ENCODE assay signal across 7 mouse cellular contexts in genomic region chr2:59161441-59162284, GRCm38 (mm10). TPM values are rescaled to one million over a fixed set of nuclear protein-coding genes. Genes with fewer than 3 reads are reported as not detected.
DNase-seq lines count a peak whose midpoint lies in the region; ATAC-seq and TF ChIP-seq lines count a peak whose summit lies in the region.

No protein-coding gene starts in this region.

- peak overlapping the region; percentile 94 for H3K27ac ChIP-seq in embryonic facial prominence, embryonic 10.5 days (replicated peaks)
- H3K27ac ChIP-seq in heart, adult 2 months: peak overlapping the region; percentile 91
- H3K27ac ChIP-seq in kidney, adult 2 months (ENCODE audit: insufficient read depth, low read depth, low read length): peak overlapping the region; percentile 91
- peak overlapping the region; percentile 56 for H3K27ac ChIP-seq in limb, embryonic 11.5 days (replicated peaks; ENCODE audit: low read depth, low read length)
- H3K27ac ChIP-seq in midbrain, embryonic 12.5 days (replicated peaks): peak overlapping the region; percentile 88

- no peak for TF ChIP-seq POLR2A in heart, adult 2 months (IDR thresholded peaks at IDR 0.05; ENCODE audit: insufficient read depth, low read depth, low read length)
- peak; percentile 15 for TF ChIP-seq POLR2A in kidney, adult 2 months (IDR thresholded peaks at IDR 0.05; ENCODE audit: low read depth, low read length)

- WGBS in embryonic facial prominence, embryonic 10.5 days: under 1% methylated on average over 74 of the region's 74 CpGs
- under 1% methylated on average over 74 of the region's 74 CpGs for whole genome bisulfite sequencing in heart, adult 2 months
- 1% methylated on average over 74 of the region's 74 CpGs for WGBS in kidney, adult 2 months
- WGBS in limb, embryonic 11.5 days: 1% methylated on average over 74 of the region's 74 CpGs
- WGBS in midbrain, embryonic 12.5 days: 1% methylated on average over 74 of the region's 74 CpGs

- H3K4me3 ChIP-seq in embryonic facial prominence, embryonic 10.5 days: peak overlapping the region; percentile 92
- peak overlapping the region; percentile 77 for H3K4me3 ChIP-seq in heart, adult 2 months
- H3K4me3 ChIP-seq in kidney, adult 2 months (ENCODE audit: insufficient read depth, low read depth, low read length): peak overlapping the region; percentile 87
- peak overlapping the region; percentile 89 for H3K4me3 ChIP-seq in limb, embryonic 11.5 days (ENCODE audit: low read depth, low read length)
- peak overlapping the region; percentile 89 for H3K4me3 ChIP-seq in midbrain, embryonic 12.5 days

- peak; percentile 61; the same call in 1 of the 2 replicates for ATAC-seq in limb, embryonic 11.5 days (ENCODE audit: insufficient number of reproducible peaks, low FRiP score, low TSS enrichment, low read depth)
- ATAC-seq in midbrain, embryonic 12.5 days (ENCODE audit: low FRiP score, low read depth): peak; percentile 63

- peaks cover 28% of the 10 kb centered on the region for H3K4me1 ChIP-seq in embryonic facial prominence, embryonic 10.5 days
- peaks cover 1% of the 10 kb centered on the region for H3K4me1 ChIP-seq in heart, adult 2 months (ENCODE audit: control insufficient read depth, insufficient read depth, low read length)
- peaks cover 15% of the 10 kb centered on the region; the same call in 1 of the 2 replicates for H3K4me1 ChIP-seq in kidney, adult 2 months (ENCODE audit: control insufficient read depth, insufficient read depth, low read length)
- peaks cover 6% of the 10 kb centered on the region for H3K4me1 ChIP-seq in limb, embryonic 11.5 days (ENCODE audit: control insufficient read depth, insufficient read depth, low read length)
- H3K4me1 ChIP-seq in midbrain, embryonic 12.5 days: peaks cover 19% of the 10 kb centered on the region

- no peak for TF ChIP-seq EP300 in heart, adult 2 months (IDR thresholded peaks at IDR 0.05; ENCODE audit: insufficient read depth, low read depth, low read length)

- H3K9ac ChIP-seq in heart, adult 2 months (ENCODE audit: low read depth, low read length): peak overlapping the region; percentile 96
- H3K9ac ChIP-seq in limb, embryonic 11.5 days (ENCODE audit: low read length): peak overlapping the region; percentile 78
- peak overlapping the region; percentile 80 for H3K9ac ChIP-seq in midbrain, embryonic 12.5 days (replicated peaks)

- peak; percentile 79 for DNase-seq in adrenal gland, postnatal 14 days
- peak; percentile 82 for DNase-seq in embryonic facial prominence, embryonic 10.5 days (ENCODE audit: low spot score)
- DNase-seq in heart, adult 2 months: peak; percentile 81
- peak; percentile 91 for DNase-seq in kidney, adult 2 months
- DNase-seq in limb, embryonic 11.5 days (ENCODE audit: low spot score): peak; percentile 77
- DNase-seq in spleen, adult 12 weeks (ENCODE audit: low spot score): peak; percentile 8

- no peaks in the 10 kb centered on the region for H3K27me3 ChIP-seq in embryonic facial prominence, embryonic 10.5 days (replicated peaks; ENCODE audit: low read depth, poor library complexity, severe bottlenecking)
- H3K27me3 ChIP-seq in heart, adult 2 months (ENCODE audit: control insufficient read depth, insufficient read depth, low read length): no peaks in the 10 kb centered on the region
- no peaks in the 10 kb centered on the region for H3K27me3 ChIP-seq in kidney, adult 2 months (replicated peaks; ENCODE audit: control insufficient read depth, insufficient read depth, low read length)
- no peaks in the 10 kb centered on the region for H3K27me3 ChIP-seq in limb, embryonic 11.5 days (ENCODE audit: control insufficient read depth, insufficient read depth, low read length)
- H3K27me3 ChIP-seq in midbrain, embryonic 12.5 days: no peaks in the 10 kb centered on the region

- H3K79me2 ChIP-seq in heart, adult 2 months (replicated peaks; ENCODE audit: control insufficient read depth, insufficient read depth, low read length): 0 out of 2 replicates have a peak, but pooled peaks cover 2% of the 10 kb centered on the region

- H3K9me3 ChIP-seq in embryonic facial prominence, embryonic 10.5 days: no peaks in the 10 kb centered on the region
- no peaks in the 10 kb centered on the region for H3K9me3 ChIP-seq in limb, embryonic 11.5 days (ENCODE audit: control insufficient read depth, low read length)
- H3K9me3 ChIP-seq in midbrain, embryonic 12.5 days: no peaks in the 10 kb centered on the region

- peak; percentile 50 for TF ChIP-seq CTCF in heart, adult 2 months (IDR thresholded peaks at IDR 0.05)
- 0 out of 2 replicates have a peak, but pooled peaks have one; percentile 28 for TF ChIP-seq CTCF in kidney, adult 2 months (conservative IDR thresholded peaks at IDR 0.05; ENCODE audit: insufficient read depth, insufficient read length, low read depth, low read length)

- H3K4me2 ChIP-seq in limb, embryonic 11.5 days (ENCODE audit: low read depth, severe bottlenecking): peak overlapping the region; percentile 88
- H3K4me2 ChIP-seq in midbrain, embryonic 12.5 days (replicated peaks): peak overlapping the region; percentile 65

- no peaks in the 10 kb centered on the region for H3K36me3 ChIP-seq in embryonic facial prominence, embryonic 10.5 days (replicated peaks)
- peaks cover 3% of the 10 kb centered on the region; the same call in 1 of the 2 replicates for H3K36me3 ChIP-seq in heart, adult 2 months (ENCODE audit: control insufficient read depth, insufficient read depth, low read length)
- no peaks in the 10 kb centered on the region for H3K36me3 ChIP-seq in kidney, adult 2 months (ENCODE audit: control insufficient read depth, insufficient read depth, low read length)
- no peaks in the 10 kb centered on the region for H3K36me3 ChIP-seq in limb, embryonic 11.5 days (ENCODE audit: control insufficient read depth, insufficient read depth, low read length)
- no peaks in the 10 kb centered on the region for H3K36me3 ChIP-seq in midbrain, embryonic 12.5 days

- intact Hi-C loops in heart, adult 2 months (cut with DNase I): loop anchor here (2.0 to 5.0 kb wide), 6 partner anchors 46 to 277 kb away; no protein-coding TSS in a partner anchor

RNA-seq across cellular contexts. Expression of gene Pkp4, which starts 1.0 kb away (rescaled TPM):
- total RNA-seq in adrenal gland, postnatal 14 days (2021): 74.7 and 96.2 TPM in 2 replicates
- polyA plus RNA-seq in embryonic facial prominence, embryonic 10.5 days (2016; fragmentation: Nextera tagmentation; extraction: Ambion mirVana): 16.2 and 17.2 TPM in 2 replicates
- 100 to 1,000 TPM; 152 to 174 TPM for total RNA-seq in heart, adult 2 months (2021)
- 61.5 and 92.5 TPM in 2 replicates for polyA plus RNA-seq in heart, adult 2 months (2012; rRNA removed)
- 211 and 242 TPM in 2 replicates for polyA plus RNA-seq in kidney, adult 2 months (2012; rRNA removed)
- 18.0 and 18.8 TPM in 2 replicates for polyA plus RNA-seq in limb, embryonic 11.5 days (2014; fragmentation: Nextera tagmentation; extraction: Ambion mirVana)
- 14.7 and 16.7 TPM in 2 replicates for polyA plus RNA-seq in midbrain, embryonic 12.5 days (2016; fragmentation: Nextera tagmentation; extraction: Ambion mirVana)

RNA-seq across cellular contexts. Expression of gene Ccdc148, which starts 1.2 kb away (rescaled TPM):
- 1.1 and 1.5 TPM in 2 replicates for total RNA-seq in adrenal gland, postnatal 14 days (2021)
- polyA plus RNA-seq in embryonic facial prominence, embryonic 10.5 days (2016; fragmentation: Nextera tagmentation; extraction: Ambion mirVana): 0.63 and 0.87 TPM in 2 replicates
- under 1 TPM; 0.60 to 0.93 TPM for total RNA-seq in heart, adult 2 months (2021)
- 0.10 and 0.18 TPM in 2 replicates for polyA plus RNA-seq in heart, adult 2 months (2012; rRNA removed)
- 0.90 and 1.0 TPM in 2 replicates for polyA plus RNA-seq in kidney, adult 2 months (2012; rRNA removed)
- polyA plus RNA-seq in limb, embryonic 11.5 days (2014; fragmentation: Nextera tagmentation; extraction: Ambion mirVana): 0.28 and 0.43 TPM in 2 replicates
- polyA plus RNA-seq in midbrain, embryonic 12.5 days (2016; fragmentation: Nextera tagmentation; extraction: Ambion mirVana): 1.9 and 2.0 TPM in 2 replicates

Comparison
In these comparisons a context has a peak if more than half of its experiments do, and no peak if none do; other contexts are left out.
1. Peak in every context shown above with its lines: DNase-seq, ATAC-seq, H3K4me3 ChIP-seq and H3K27ac ChIP-seq.
2. DNase-seq: peak in every context shown above with its lines; median percentile 91 in kidney, adult 2 months; 82 in embryonic facial prominence, embryonic 10.5 days; 81 in heart, adult 2 months; 79 in adrenal gland, postnatal 14 days; 77 in limb, embryonic 11.5 days; 8 in spleen, adult 12 weeks.